Mouse (Mus musculus) C2C12 (cell line): ENCODE data around the gene Obscn. TPM values are rescaled to one million over a fixed set of nuclear protein-coding genes. Genes with fewer than 3 reads are reported as not detected.

Experiments
- H3K27me3 ChIP-seq: one replicate; pipeline ENCODE4 v1.6.1; 2011; ENCODE audit not compliant: control insufficient read depth, insufficient read depth, insufficient read length
- H3K36me3 ChIP-seq: one replicate; pipeline ENCODE4 v1.6.1; 2011; ENCODE audit not compliant: control insufficient read depth, insufficient read depth
- H3K4me3 ChIP-seq: one replicate; pipeline ENCODE4 v1.5.1; 2011; ENCODE audit warnings: mild to moderate bottlenecking, control low read depth; ENCODE audit not compliant: poor library complexity, insufficient read depth, severe bottlenecking
- H3K79me2 ChIP-seq: one replicate; pipeline ENCODE4 v1.6.1; 2011; ENCODE audit not compliant: control insufficient read depth, insufficient read depth
- H3K79me3 ChIP-seq: one replicate; pipeline ENCODE4 v1.6.1; 2011; ENCODE audit warnings: low read depth, control low read depth
- H3ac ChIP-seq: one replicate; pipeline ENCODE3; 2011; ENCODE audit warnings: low read depth; ENCODE audit not compliant: control insufficient read depth, insufficient read length
- CEBPB ChIP-seq: IDR thresholded peaks from one replicate; pipeline ENCODE4 v1.6.1; 2011; ENCODE audit warnings: low read depth, mild to moderate bottlenecking, control low read depth, moderate library complexity
- CTCF ChIP-seq: IDR thresholded peaks from one replicate; pipeline ENCODE4 v1.5.1; 2011; ENCODE audit not compliant: control insufficient read depth, insufficient read depth, insufficient read length
- FOSL1 ChIP-seq: IDR thresholded peaks from one replicate; pipeline ENCODE4 v1.8.0; 2011; ENCODE audit warnings: mild to moderate bottlenecking, low read length; ENCODE audit not compliant: poor library complexity, insufficient read depth, severe bottlenecking
- MAX ChIP-seq: IDR thresholded peaks from one replicate; pipeline ENCODE4 v1.6.1; 2011; ENCODE audit warnings: mild to moderate bottlenecking, control low read depth
- MYOD1 ChIP-seq: IDR thresholded peaks from one replicate; pipeline ENCODE4 v1.6.1; 2011; ENCODE audit warnings: low read depth; ENCODE audit not compliant: control insufficient read depth, insufficient read length
- MYOG ChIP-seq: IDR thresholded peaks from one replicate; pipeline ENCODE4 v1.6.1; 2011; ENCODE audit not compliant: control insufficient read depth, insufficient read length; ENCODE audit errors: extremely low read depth
- USF1 ChIP-seq: IDR thresholded peaks from one replicate; pipeline ENCODE4 v1.6.1; 2011; ENCODE audit warnings: low read depth, mild to moderate bottlenecking, control low read depth, moderate library complexity
- polyA plus RNA-seq: library from polyadenylated mRNA; unstranded; fragments of >200 nt; fragmentation: generic; extraction: Trizol; gene quantifications from one replicate; pipeline ENCODE4 v1.2.1, GENCODE M21; 2012; ENCODE audit warnings: missing spikeins

The Obscn gene
- polyA plus RNA-seq, 1 experiment: 0.02 TPM

DNA sequence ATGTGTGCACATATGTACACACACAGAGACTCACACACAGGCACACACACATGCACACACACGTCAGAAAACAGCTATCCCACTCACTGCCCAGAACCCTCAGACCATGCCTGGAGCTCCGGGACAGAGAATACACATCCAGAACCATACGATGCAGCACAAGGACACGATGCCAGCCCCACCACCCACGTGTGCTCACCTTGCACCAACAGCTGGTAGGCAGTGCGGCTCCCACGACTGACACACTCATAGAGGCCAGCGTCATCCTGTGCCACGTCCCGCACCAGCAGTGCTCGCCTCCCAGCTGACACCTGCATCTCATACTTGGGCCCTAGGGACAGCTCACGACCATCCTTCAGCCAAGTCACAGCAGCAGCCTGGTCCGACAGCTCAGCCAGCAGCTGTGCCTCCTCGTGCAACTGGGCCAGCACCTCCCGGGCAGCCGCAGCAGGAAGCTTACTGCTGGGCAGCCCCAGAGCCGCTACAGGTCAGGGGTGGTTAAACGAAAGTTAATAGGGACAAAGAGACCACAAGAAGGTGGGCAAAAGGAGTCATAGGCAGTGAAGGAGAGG, 4.8 kb downstream of the Obscn start:
- Histone ChIP-seq H3K36me3 (no peaks in the 10 kb centered on the region), H3K27me3 (peaks cover 64% of the 10 kb centered on the region), H3K4me3 (no peak overlapping the region), H3K79me3 (no peaks in the 10 kb centered on the region), H3ac (no peak overlapping the region), H3K79me2 (no peaks in the 10 kb centered on the region)
- no peak for TF ChIP-seq MYOD1
- TF ChIP-seq FOSL1: no peak
- TF ChIP-seq MAX: no peak
- TF ChIP-seq CEBPB: no peak
- TF ChIP-seq MYOG: no peak
- no peak for TF ChIP-seq CTCF
- no peak for TF ChIP-seq USF1

DNA sequence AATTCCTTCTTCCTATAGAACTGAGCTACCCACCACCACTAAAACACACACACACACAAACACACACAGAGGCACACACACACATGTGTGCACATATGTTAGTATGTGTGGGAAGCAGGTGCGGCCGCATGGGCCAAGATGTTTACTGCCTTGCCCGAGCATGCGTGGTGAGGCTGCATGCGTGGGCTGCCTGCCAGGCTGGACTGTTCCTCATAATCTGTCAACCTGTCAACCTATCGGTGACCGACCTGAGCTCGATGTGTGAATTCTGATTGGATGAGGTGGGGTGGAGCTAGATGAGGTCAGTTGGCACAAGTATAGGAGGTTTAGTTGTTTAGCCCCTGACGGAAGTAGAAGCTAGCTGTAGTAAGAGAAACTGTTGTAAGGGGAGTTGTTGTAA, 5.4 kb downstream of the Obscn start:
- Histone ChIP-seq H3K4me3 (no peak overlapping the region), H3K79me3 (no peaks in the 10 kb centered on the region), H3K36me3 (no peaks in the 10 kb centered on the region), H3K79me2 (no peaks in the 10 kb centered on the region), H3K27me3 (peaks cover 58% of the 10 kb centered on the region), H3ac (no peak overlapping the region)
- TF ChIP-seq MYOG (no peak), USF1 (no peak), MYOD1 (no peak), CEBPB (no peak), MAX (no peak), FOSL1 (no peak), CTCF (no peak)

DNA sequence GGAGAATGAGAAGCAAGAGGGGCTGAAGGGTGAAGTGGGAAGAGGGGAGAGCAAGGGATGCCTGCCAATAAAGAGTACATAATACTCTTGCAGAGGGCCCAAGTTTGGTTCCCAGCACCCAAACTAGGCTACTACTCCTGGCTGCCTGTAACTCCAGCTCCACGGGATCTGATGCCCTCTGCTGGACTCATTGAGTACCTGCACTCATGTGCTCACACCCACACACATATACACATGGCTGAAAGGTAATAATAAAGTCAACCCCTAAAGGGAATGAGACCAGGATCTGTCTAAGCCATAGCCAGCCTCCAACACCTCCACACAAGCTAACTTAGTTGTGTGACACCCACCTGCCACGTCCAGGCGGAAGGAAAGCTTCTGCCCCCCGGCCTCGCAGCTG, 30.3 kb downstream of the Obscn start:
- Histone ChIP-seq H3K79me3 (no peaks in the 10 kb centered on the region), H3K27me3 (peaks cover 19% of the 10 kb centered on the region)

DNA sequence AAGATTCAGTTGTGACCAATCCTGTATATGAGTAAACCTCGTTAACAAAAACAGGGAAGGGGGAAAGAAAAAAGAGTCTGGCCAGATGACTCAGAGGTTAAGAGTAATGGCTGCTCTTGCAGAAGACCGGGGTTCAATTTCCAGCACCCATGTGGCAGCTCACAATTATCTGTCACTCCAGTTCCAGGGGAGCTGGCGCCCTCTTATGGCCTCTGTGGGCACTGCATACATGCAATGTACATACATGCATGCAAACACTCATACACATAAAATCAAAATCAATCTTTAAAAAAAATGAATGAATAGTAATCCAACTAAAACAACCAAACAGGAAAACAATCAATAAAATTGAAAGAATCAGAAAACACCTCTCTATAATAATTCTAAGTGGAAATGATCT, 33.9 kb downstream of the Obscn start:
- no peaks in the 10 kb centered on the region for H3K79me3 ChIP-seq
- H3K36me3 ChIP-seq: no peaks in the 10 kb centered on the region
- TF ChIP-seq CEBPB (no peak), MAX (no peak), CTCF (no peak), FOSL1 (no peak), USF1 (no peak), MYOG (no peak), MYOD1 (no peak)
- no peak overlapping the region for H3ac ChIP-seq
- no peaks in the 10 kb centered on the region for H3K79me2 ChIP-seq
- no peak overlapping the region for H3K4me3 ChIP-seq
- H3K27me3 ChIP-seq: peaks cover 16% of the 10 kb centered on the region

More for the DNA sequence above, 30.3 kb downstream of the Obscn start:
- H3ac ChIP-seq: no peak overlapping the region
- H3K36me3 ChIP-seq: no peaks in the 10 kb centered on the region
- H3K4me3 ChIP-seq: no peak overlapping the region
- H3K79me2 ChIP-seq: no peaks in the 10 kb centered on the region
- TF ChIP-seq CEBPB: no peak
- no peak for TF ChIP-seq CTCF
- TF ChIP-seq FOSL1: no peak
- TF ChIP-seq MYOG: no peak
- TF ChIP-seq MAX: no peak
- no peak for TF ChIP-seq USF1
- TF ChIP-seq MYOD1: no peak

DNA sequence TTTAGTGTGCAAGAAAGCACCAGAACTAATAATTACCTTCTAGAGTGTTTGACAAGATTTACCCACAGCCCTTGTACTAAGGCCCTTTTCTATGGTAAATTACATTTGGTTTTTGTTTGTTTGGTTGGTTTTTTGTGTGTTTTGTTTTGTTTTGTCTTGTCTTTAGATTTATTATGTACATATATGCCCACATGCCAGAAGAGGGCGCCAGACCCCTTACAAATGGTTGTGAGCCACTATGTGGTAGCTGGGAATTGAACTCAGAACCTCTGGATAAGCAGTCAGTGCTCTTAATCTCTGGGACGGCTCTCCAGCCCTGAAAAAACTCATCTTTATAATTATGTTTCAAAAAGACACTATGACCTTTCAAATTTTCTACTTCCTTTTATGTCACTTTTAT, 37.9 kb downstream of the Obscn start:
- H3K27me3 ChIP-seq: peaks cover 6% of the 10 kb centered on the region
- no peaks in the 10 kb centered on the region for H3K79me2 ChIP-seq
- no peak overlapping the region for H3K4me3 ChIP-seq
- H3K36me3 ChIP-seq: no peaks in the 10 kb centered on the region
- no peaks in the 10 kb centered on the region for H3K79me3 ChIP-seq
- TF ChIP-seq MYOD1 (no peak), FOSL1 (no peak), MAX (no peak), CEBPB (no peak), MYOG (no peak), CTCF (no peak), USF1 (no peak)
- H3ac ChIP-seq: no peak overlapping the region

DNA sequence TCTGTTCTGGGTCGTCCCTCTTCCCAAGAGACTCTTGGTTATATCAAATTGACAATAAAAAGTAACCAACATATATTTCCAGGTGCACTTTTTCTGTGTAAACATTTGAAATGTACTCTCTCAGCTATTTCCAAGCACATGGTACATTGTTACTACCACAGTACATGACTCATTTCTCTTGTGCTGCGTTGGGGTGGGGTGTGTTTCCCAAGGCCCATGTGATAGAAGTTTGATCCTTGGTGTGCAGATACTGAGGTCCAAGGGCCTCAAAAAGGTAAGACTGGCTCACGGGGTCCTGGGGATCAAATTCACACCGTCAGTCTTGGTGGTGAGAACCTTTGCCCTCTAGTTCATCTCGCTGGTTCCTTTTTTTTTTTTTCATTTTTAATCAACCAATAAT, 38.4 kb downstream of the Obscn start:
- TF ChIP-seq FOSL1: no peak
- TF ChIP-seq MYOD1: no peak
- TF ChIP-seq USF1: no peak
- no peak for TF ChIP-seq MAX
- TF ChIP-seq CEBPB: no peak
- no peak for TF ChIP-seq MYOG
- no peak for TF ChIP-seq CTCF
- H3K36me3 ChIP-seq: no peaks in the 10 kb centered on the region
- no peaks in the 10 kb centered on the region for H3K79me3 ChIP-seq
- H3K4me3 ChIP-seq: no peak overlapping the region
- no peak overlapping the region for H3ac ChIP-seq
- no peaks in the 10 kb centered on the region for H3K79me2 ChIP-seq
- peaks cover 11% of the 10 kb centered on the region for H3K27me3 ChIP-seq
